Mouse (Mus musculus) right cerebral cortex, postnatal 14 days (tissue): ENCODE results near the gene Epha6.
A peak's percentile ranks its signal among the peaks of the same experiment; 100 is the strongest.

ENCODE experiments used
- DNase-seq: peaks from one replicate; pipeline ENCODE4 v3.0.0; 2022

Gene Epha6

DNA sequence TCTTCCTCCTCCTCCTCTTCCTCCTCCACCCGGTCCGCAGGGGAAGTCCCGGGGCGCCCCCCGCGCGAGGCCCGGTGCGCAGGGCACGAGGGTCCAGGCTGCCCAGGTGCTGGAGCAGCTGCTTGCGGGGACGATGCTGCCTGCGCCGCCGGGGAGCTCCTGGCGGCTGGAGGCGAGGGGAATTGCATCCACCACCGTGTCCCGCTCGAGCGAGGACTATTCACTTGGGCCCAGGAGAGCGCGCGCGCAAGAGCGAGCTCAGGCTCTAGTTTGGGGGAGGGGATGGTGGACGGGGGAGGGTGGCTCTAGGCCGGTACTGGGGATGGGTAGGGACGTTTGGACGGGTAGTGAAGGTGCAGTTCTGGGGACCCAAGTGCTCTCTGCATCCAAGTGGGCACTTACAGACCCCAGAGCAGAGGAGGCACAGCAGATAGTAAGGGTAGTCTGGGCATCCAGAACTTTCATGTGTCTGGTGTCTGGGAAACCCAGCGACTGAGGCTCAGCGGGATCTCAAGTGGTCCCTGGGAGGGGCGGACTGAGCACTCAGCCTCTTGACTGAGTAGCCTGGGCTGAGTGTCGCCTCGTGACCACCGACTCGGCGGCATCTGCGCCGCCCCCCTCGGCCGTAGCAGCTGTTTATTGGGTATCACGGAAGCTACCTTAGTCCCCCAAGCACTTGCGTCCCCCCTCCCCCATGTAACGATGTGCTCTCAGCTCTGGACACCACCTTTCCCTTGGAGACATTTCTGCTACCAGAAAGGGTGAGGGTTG, at the start of gene Epha6:
TSS of gene Epha6 (minus strand) at position 471 of the 771 bp plus-strand sequence.
- peak; percentile 48 for DNase-seq

DNA sequence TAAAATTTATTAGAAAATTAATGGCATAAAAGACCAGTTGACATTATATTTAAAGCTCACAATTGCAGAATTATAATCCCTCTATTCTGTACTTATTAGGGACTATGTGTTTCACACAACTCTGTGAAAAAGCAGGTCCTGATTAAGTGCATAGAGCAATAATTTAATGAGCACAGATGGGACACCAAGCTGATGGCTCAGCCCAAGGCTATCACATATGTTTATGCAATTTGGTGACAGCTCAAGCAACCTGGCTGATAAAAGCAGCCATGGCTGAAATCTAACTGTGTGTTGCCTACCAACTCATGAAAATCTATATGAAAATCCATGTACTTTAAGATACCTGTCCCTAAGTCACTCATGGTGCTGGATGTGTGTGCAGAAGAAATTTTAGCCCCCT, 46.4 kb upstream of the Epha6 start:
- DNase-seq, result no peak

DNA sequence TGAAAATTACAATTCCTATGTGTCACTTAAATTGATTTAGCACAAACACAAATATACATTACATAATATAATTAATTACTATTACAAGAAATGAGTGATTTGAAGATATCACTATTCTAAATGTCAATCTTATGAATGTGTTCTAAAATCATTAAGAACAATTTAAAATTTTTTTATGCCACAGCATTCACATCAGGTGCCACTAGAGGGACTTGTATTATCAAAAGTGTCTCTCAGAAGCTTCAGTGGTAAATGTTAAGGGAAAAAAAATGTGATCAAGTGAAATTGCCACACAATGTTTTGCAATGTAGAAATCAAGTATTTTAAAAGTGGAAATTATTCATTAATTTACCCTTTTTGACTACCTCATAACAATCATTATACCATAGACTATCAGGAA, 22.8 kb upstream of the Epha6 start:
- no peak for DNase-seq

DNA sequence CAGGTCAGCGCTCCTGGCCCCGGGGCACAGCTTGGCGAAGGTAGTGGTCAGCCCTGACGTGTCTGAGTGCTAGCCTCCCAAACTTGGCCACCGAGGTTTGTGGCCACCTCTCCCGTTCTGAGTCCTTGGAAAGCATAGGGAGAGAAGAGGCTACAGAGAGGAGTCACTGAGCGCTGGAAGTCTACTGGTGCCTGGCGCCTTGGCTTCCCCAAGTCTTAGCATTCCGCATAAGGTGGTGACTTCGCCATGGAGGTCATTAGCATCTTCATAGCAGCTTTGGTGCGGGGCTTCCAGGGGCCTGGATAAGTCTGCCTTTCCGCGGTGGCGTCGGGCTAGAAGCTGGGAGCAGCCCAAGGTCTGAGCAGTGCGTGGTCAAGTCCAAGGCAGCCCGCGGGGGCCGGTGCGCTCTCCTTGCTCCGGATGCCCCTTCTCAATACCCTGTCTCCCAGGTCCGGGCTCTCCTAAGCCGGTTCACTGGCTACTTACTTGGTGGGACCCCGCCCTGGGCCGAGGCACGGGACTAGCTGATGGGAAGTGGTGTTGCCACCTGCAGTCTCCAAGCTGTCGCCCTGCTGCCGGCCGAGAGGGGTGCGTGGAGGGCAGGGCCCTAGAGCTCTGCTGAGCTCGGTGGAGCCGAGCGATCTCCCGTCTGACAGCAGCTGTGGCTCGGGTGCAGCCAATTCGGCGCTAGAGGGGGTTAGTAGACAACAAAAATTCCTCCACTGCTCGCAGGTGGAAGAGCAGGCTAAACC, 677 bp upstream of the Epha6 start:
- DNase-seq, result peak; percentile 70

DNA sequence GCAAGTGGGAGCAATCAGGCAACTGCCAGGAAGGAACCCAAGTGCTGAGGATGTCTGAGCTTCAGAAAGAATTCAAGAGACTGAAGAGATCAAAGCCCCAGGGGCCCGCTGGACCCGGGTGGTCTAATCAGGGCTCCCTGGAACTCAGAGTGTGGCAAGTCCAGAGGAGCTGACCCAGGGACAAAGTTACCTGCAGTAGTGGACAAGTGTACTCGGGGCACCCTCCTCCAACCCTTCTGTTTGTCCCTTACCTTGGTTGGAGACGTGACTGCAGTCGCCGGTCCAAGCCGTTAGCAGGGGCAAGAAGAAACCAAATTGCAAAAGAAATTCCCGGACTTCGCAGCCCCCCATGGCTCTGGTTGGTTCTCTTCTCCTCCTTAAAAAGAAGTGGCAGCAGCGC, 718 bp downstream of the Epha6 start:
- DNase-seq, result peak; percentile 4

DNA sequence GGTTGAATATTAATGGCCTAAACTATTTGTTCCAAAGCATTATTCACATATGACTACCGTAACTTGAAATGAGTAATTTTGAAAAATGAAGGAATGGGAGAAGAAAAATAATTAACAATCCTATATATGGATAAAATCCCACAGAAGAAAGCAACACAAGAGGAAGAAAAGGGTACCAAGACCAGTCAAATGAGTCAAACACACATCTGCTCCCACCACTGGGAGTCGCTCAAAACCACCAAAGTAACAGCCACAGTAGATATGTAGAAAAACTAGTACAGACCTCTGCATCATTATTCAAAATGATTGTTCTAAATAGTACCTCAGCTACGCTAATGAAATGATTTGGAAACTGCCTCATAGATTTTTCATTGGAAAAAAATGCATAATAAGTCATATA, 20.0 kb downstream of the Epha6 start:
- DNase-seq, result no peak

DNA sequence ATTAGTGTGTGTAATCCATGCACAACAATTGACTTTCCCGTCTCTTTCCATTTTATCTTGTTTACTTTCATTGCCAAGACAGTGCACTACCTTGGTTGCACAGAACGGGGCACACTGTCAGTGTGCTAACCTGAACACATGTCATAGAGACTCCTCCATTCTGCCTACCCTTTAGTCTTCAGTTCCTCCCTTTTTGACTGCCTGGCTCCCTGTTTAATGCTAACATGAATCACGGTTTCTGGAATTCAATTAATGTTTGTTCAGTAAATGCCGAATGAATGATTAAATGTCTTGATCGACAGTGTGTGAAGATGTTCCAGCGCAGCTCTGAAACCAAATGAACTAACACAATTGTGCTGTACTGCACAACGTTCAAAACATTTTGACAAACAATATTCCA, 20.6 kb downstream of the Epha6 start:
- no peak for DNase-seq

DNA sequence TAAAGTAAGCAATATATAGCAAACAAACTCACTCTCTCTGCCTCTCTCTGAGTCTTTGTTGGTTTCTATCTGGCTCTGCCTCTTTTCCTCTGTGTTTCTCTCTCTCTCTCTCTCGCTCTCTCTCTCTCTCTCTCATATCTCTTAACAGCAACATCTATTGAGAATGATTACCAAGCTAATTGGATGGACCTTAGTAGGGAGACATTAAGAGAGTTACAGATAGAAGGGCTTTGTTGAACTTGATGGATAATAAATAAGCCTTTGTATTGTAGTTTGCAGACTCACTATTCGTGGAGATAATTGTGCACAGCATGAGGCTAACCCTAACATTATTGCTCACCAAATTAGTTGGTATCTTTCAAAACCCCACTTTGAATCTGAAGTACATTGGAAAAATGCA, 34.8 kb downstream of the Epha6 start:
- DNase-seq, result no peak

DNA sequence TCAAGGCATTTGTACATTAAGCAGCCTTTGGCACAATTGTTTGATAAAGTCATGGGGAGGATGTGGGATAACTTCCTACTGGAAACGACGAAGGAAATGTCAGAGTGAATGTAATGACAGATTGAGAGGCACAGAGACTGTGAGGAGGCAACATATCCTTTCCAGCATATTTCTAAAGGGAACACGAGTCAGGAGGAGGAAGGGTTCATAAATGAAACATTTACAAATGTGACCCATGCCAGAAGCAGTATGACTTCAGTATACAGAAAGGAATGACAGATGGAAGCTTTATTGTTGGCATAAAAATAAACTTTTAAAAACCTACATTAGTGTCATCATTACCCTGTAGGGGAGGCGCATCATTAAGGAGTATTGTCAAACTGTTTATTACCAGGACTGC, 60.9 kb downstream of the Epha6 start:
- DNase-seq, result no peak

DNA sequence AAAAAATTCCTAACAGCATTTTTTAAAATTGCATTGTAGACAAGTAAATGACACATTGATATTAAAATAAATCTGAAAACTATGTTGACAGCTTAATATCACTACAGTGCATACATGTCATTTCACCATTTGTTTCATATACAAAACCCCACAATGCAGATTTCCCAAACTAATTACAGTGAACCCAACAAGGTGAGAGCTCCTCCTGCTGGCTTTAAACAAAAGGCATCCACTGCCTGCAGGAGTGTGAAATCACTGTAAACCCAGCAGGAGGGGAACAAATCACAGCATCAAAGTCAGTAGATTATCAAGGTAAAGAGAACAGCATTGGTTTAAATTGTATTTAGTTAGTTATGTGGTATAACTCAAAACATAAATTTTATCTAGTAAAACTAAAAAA, 67.1 kb downstream of the Epha6 start:
- DNase-seq, result peak; percentile 5

DNA sequence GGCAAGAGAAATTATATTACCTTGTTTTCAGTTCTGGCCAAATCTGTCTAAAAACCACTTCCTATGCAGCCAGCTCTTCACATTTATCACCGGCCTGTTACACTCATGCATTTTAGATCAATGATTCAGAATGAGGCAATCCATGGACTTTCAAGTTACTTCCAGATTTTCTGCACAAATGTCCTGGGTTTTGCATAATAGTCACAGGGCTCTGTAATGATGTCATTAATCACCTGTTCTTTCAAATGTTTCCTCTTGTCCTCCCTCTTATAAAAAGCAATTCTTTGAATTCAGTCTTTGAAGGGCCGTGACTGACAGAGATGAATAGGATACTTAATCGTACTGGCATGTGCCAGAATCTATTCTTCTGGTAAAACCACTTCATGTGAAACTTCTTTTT, 95.6 kb downstream of the Epha6 start:
- no peak for DNase-seq

DNA sequence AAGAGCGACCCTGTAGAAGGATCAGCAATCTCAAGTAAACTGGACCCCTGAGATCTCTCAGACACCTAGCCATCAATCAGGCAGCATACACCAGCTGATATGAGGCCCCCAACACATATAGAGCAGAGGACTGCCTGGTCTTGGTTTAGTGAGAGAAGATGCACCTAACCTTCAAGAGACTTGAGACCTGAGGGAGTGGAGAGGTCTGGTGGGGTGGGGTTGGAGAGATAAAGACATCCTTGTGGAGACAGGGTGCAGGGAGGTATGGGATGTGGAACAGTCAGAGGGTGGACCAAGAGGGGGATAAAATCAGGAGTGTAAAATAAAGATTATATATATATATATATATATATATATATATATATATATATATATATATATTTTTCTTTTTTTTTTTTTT, 105.8 kb downstream of the Epha6 start:
- no peak for DNase-seq

DNA sequence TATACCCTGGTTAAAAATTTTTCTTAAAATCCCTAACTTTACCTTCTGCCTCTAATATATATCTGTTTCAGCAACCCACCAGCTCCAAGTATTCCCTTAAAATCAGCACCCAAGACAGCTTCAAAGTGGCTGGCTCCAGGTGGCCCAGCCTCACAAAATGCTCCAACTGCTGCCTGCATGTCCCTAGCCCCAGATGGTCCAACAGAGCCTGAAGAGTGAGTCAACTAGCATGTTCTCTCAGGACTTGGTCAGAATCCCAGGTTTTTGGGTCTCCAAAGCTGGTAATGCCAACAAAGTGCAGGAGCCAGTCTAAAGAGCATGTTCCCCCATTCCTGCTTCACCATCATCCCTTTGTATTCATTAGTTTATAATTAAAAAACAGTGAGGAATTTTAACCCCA, 129.6 kb downstream of the Epha6 start:
- DNase-seq, result no peak

DNA sequence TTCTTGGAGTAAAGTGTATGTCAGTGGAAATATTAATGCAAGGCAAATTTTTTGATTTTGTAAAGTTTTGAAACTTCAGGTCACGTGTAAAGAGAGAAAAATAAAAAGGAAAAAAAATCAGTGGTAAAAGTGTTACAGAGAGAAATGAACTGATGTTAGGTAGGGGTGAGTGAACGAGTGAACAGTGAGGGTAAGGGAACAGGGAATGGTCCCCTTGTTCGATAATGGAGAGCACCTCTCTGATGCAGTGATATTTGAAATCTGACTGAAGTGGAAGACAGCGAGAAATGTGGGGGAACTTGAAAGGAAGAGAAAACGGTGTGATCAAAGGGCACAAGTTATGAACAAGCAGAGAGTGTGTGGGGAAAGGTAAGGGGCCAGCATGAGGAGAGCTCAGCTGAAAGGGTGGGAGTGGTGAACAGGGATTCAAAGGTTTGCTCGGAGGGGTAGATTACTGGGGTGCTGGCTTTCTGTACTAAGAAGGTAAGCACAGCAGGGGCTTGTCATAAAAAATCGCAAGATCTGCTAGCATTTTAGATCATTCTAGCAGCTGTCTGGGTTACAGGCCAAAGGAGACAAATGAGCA, 137.0 kb downstream of the Epha6 start:
- DNase-seq, result no peak

DNA sequence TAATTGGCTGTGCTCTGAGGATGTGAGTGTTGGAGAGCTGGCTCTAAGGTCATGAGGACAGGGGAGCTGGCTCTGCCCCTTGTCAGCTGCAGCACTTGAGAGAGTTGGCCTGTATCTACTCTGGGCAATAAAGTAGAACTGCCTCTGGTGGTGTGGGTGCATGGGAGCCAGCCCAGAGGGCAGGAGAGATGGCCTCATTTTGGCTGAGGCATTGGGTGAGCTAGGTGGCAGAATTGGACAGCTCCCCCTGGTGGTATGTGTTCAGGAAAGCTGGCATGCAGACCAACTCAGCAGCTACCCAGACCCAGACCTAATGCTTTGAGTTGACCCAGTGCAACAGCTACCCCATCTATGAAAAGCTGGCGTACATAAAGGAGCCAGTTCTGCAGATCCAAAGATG, 170.0 kb downstream of the Epha6 start:
- DNase-seq, result peak; percentile 7

DNA sequence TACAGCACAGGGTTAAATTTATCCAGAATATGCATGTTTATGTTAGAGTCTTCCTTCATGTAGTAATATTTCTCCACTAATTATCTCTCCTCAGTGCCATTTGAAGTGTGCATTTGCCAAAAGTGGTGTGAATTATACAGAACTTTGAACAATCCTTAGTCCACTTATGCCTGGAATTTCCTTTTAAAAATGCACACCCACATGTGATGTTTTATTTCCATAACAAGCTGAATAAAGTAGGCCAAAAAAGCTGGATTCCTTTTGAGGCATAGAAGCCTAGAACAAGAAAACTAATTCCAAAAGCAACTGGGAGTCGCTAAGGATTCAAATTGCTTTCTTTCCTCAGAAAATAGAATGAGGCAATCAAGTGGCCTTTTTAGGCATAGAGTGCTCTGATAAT, 171.1 kb downstream of the Epha6 start:
- DNase-seq, result no peak

DNA sequence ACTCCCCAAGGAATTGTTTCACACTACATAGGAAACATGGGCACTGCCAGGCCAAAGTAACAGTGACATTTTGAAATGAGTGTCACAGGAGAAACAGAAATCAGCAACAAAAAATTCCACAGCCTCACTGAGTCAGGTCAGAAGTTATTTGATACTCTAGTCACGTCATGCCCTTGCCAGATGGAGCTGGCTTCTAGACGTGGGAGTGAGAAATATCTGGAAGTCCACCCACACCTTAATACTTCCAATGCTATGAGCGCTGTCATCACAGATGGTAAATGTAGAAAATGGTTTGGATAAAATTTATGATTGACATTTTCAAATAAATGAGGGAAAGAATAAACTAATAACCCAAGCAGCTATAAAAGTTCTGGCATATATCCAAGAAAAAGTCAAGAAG, 210.0 kb downstream of the Epha6 start:
- no peak for DNase-seq

DNA sequence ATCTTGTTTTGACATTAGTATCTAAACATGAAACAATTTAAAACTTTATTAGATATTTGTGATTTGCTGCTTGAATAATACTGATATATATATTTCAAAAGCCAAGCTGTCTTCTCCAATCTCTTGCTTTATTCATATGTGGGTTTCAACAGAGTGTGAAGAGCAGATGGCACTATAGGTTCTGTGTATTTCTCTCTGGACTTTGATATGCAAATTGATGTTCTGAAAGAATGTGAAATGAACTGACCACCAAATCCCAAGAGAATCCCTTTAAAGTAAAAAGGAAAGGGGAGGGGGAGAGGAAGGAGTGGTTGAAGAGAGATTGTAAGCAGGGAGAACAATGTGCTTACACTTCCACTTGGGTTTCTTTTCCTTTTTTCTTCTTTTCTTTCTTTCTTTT, 212.4 kb downstream of the Epha6 start:
- no peak for DNase-seq

DNA sequence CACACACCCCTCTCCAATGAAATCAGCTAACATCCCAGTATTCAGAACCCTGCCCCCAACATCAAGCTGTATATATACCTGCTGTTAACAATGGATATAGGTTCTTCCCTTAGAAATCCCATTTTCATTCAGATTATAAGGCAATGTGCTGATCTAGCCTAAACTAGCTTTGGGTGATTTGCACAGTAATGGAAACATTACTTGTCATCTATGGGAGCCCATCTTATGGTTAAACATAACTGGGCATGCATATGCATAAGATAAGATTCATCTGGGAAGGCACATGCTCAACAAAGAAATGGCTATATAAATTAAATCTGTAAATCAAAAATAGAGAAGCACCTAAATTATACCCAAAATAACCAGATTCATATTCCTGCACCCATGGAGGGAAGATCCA, 230.2 kb downstream of the Epha6 start:
- DNase-seq, result no peak

DNA sequence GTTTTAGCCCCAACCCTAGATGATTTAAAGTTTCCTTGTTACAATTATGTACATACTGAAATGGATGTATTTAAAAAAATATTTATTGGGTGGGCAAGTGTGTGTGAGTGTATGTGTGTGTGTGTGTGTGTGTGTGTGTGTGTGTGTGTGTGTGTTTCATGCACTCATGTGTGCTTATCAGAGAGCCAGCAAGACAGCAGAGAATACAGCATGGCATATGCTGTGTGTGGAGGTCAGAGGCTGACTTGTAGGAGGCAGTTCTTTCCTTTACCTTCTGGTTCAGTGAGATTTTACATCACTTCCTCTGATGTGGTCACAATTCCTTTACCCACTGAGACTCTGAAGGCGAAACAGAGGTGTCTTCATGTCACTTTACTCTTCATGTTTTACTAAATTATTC, 321.4 kb downstream of the Epha6 start:
- no peak for DNase-seq

DNA sequence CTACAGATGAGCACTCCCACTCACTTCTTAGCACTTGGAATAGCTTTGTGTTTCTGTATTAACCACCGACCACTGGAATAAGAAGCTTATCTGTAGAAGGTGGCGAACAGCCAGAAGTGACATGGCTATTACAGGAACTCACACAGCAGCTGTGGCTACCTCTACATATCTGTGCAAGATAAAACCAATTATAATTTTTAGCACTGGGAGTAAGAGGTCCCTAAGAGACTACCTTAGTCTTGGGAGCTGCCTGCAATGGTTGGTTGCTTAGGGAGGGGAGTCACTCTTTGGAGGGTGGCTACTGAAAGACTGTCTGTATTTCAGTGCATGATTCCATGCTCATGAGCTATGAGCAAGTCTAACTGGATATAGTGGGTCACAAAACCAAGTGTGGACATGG, 331.2 kb downstream of the Epha6 start:
- no peak for DNase-seq

DNA sequence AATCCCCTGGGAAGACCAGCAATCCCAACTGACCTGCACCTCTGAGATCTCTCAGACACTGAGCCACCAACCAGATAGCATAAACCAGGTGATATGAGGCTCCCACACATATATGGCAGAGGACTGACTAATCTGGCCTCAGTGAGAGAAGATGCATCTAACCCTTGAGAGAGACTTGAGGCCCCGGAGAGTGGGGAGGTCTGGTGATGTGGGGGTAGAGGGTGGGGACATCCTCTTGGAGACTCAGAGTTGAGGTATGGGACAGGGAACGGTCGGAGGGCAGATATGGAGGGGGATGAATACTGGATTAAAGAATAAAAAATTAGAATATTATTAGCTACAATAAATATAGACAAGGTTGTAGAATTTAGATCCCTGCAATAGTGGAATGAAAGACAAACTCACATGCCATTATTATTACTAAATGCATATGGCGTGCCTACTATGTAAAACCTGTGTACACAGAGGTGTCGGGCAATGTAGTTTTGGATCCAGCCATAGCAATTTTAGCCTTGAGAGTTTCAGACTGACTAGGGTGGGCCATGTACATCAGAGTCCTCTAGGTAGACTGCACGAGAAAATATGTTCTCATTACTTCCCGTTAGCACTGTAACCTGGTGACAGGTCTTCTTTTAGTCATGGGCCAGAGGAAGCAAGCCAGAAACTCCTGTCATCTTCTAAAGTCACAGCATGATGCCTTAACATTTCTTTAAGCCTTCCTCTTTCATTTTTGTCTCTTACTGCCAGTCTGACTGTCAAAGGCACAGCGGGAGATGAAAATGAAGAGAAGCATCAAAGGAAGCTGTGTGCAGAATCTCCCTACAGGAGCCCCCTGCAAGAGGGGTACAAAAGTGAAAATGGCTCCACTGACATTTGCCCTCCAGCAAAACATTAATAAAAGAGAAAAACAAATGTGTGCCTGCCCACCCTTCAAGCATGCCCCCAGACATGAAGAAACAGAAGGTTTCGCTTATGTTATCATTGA, 338.7 kb downstream of the Epha6 start:
- no peak for DNase-seq
